Mouse (Mus musculus) skeletal muscle tissue, postnatal 0 days (tissue): Measurements from ENCODE around the gene Gas1. TPM values are rescaled to one million over a fixed set of nuclear protein-coding genes. Genes with fewer than 3 reads are reported as not detected.

Experiments
- polyA plus RNA-seq: library from polyadenylated mRNA; unstranded; fragments of >200 nt; fragmentation: Nextera tagmentation; extraction: Ambion mirVana; gene quantifications from 2 replicates; pipeline ENCODE4 v1.2.1, GENCODE M21; 2015

The Gas1 gene
- 79.5 and 104 TPM in 2 replicates for polyA plus RNA-seq

DNA sequence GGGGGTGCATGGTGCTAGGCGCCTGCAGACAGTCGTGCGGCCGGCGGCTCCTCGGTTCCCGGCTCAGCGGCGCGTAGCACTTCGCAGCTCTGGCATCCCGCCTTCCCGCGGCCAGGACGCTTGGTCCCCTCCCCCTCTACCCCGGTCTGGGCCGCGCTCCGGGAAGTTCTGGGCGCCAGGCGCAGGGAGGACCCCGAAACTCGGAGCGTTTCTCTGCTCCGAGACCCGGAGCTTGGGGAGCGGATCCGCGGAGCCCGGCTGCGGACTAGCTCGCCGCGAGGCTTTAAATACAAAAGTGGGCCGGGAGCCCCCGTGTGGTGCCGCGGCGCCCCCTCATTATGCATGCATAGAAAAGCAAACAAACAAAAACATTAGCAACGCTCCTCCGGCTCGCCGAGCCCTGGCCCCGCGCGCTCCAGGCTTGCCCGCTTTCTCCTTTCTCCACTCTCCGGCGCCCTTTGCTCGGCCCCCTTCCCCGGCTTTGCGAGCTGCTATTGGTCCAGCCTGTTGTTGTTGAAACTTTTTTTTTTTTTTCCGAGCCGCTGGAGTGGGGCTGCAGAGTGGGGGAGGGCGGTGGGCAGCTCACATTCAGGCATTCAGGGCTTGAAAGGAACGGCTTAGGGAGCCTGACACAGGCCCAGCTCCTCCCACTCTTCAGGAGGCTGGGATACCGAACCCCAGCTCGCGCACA is at the start of gene Gas1:
Gas1 (minus strand) TSS at position 260 of the 691 bp plus-strand sequence.

